Mouse (Mus musculus) liver, postnatal 0 days (tissue): ENCODE data around the gene Lrmda.

Experiments used
- CTCF ChIP-seq: sonication (generic); IDR thresholded peaks from 2 replicates; pipeline ENCODE4 v1.5.1; 2016; ENCODE audit warnings: antibody characterized with exemption, low read depth
- EP300 ChIP-seq: IDR thresholded peaks from 2 replicates; pipeline ENCODE4 v1.6.1; 2016; ENCODE audit warnings: antibody characterized with exemption, low read depth, mild to moderate bottlenecking

- TF ChIP-seq CTCF, result no peak
- no peak for TF ChIP-seq EP300
Measured at GRCm38 (mm10) chr14:22048068-22048899, 28.8 kb downstream of the Lrmda start.
